Mouse (Mus musculus) heart, adult 2 months (tissue): Measurements from ENCODE around the gene Anks1b. TPM values are rescaled to one million over a fixed set of nuclear protein-coding genes. Genes with fewer than 3 reads are reported as not detected.

ENCODE experiments used
- DNase-seq, 2 experiments: peaks; one replicate each; pipeline ENCODE4 v3.0.0; 2021
- H3K27ac ChIP-seq: fragments of 200-600 bp; 2 replicates; pipeline ENCODE4 v1.8.1; 2022
- H3K27me3 ChIP-seq: fragments of 200-500 bp; 2 replicates; pipeline ENCODE4 v1.6.1; 2012; ENCODE audit warnings: mild to moderate bottlenecking, low read length, inconsistent platforms, mixed read lengths; ENCODE audit not compliant: control insufficient read depth, insufficient read depth
- H3K36me3 ChIP-seq: fragments of 200-500 bp; 2 replicates; pipeline ENCODE4 v1.6.1; 2012; ENCODE audit warnings: low read length, inconsistent platforms; ENCODE audit not compliant: control insufficient read depth, insufficient read depth
- H3K4me1 ChIP-seq: fragments of 200-500 bp; 2 replicates; pipeline ENCODE4 v1.6.1; 2011; ENCODE audit warnings: low read length; ENCODE audit not compliant: control insufficient read depth, insufficient read depth
- H3K4me3 ChIP-seq: fragments of 200-600 bp; 2 replicates; pipeline ENCODE4 v1.8.1; 2022
- H3K79me2 ChIP-seq: fragments of 200-500 bp; replicated peaks from 2 replicates; pipeline ENCODE4 v1.6.1; 2012; ENCODE audit warnings: mild to moderate bottlenecking, inconsistent platforms, low read length, moderate library complexity, mixed read lengths; ENCODE audit not compliant: control insufficient read depth, insufficient read depth
- H3K9ac ChIP-seq: fragments of 200-500 bp; 2 replicates; pipeline ENCODE4 v1.6.1; 2012; ENCODE audit warnings: low read depth, mild to moderate bottlenecking, control low read depth, inconsistent platforms, low read length, mixed read lengths
- CTCF ChIP-seq: fragments of 200-600 bp; IDR thresholded peaks from 2 replicates; pipeline ENCODE4 v1.8.1; 2022; ENCODE audit warnings: antibody characterized with exemption, mild to moderate bottlenecking, moderate library complexity
- EP300 ChIP-seq: fragments of 200-500 bp; IDR thresholded peaks from 2 replicates; pipeline ENCODE4 v1.6.1; 2011; ENCODE audit warnings: low read depth, low read length, control low read depth; ENCODE audit not compliant: insufficient read depth
- POLR2A ChIP-seq: fragments of 200-500 bp; IDR thresholded peaks from 2 replicates; pipeline ENCODE4 v1.6.1; 2011; ENCODE audit warnings: mild to moderate bottlenecking, low read depth, low read length, control low read depth; ENCODE audit not compliant: insufficient read depth
- WGBS: fragments of 180-500 bp; shearing (Covaris S2); methylation state at CpG from one replicate; pipeline ENCODE4 v1.1.7; 2018; 5-methylcytosine and 5-hydroxymethylcytosine counted together
- intact Hi-C: fragments of 180-260 bp; cut with DNase I; formaldehyde crosslinking; loops from one replicate; pipeline ENCODE4 v1.15.1; 2025
- polyA plus RNA-seq: library from polyadenylated mRNA; depleted of rRNA; stranded (reverse); fragments of >200 nt; gene quantifications from 2 replicates; pipeline ENCODE4 v1.2.3, GENCODE M21; 2012
- total RNA-seq, 2 experiments: library from RNA; stranded (reverse); gene quantifications; 2 replicates each; pipeline ENCODE4 v1.2.3; 2021

Anks1b gene
- total and polyA plus RNA-seq, 3 experiments, result 0.16 to 0.80 (median 0.52) TPM

GRCm38 (mm10) chr10:89976577-89976976 is 103.3 kb downstream of the Anks1b start:
- Histone ChIP-seq H3K4me3 (no peak overlapping the region), H3K9ac (no peak overlapping the region), H3K4me1 (no peaks in the 10 kb centered on the region), H3K27ac (no peak overlapping the region), H3K27me3 (no peaks in the 10 kb centered on the region), H3K79me2 (no peaks in the 10 kb centered on the region), H3K36me3 (no peaks in the 10 kb centered on the region)
- no peak for DNase-seq
- intact Hi-C loops, result no loop called here
- WGBS, result 87% methylated on average over 3 of the region's 3 CpGs
- TF ChIP-seq CTCF (no peak), EP300 (no peak), POLR2A (no peak)

DNA sequence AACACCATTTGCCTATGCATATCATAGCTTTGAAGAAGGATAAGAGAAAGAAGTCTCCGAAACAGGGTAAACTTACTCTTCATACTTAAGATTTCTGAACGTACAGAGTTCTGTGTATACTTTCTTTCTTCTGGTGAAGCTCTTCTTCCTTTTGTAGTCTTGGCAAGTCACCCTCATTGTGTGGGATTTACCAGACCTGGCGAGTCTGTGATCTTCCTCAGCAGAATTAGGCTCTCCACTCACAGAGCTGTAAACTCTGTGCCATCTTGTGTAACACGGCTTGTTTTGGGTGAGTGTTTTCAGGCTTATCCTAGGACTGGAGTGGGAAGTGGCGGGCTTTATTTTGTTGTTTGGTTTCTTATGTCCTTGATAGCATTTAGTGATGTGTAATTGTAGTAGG is 120.9 kb downstream of the Anks1b start:
- Histone ChIP-seq H3K9ac (no peak overlapping the region), H3K36me3 (no peaks in the 10 kb centered on the region), H3K27ac (no peak overlapping the region), H3K4me3 (no peak overlapping the region), H3K27me3 (no peaks in the 10 kb centered on the region), H3K79me2 (no peaks in the 10 kb centered on the region), H3K4me1 (no peaks in the 10 kb centered on the region)
- DNase-seq, result no peak
- WGBS, result 80% methylated on average over 5 of the region's 5 CpGs
- TF ChIP-seq EP300, result no peak
- TF ChIP-seq CTCF, result no peak
- no peak for TF ChIP-seq POLR2A
- intact Hi-C loops, result no loop called here

DNA sequence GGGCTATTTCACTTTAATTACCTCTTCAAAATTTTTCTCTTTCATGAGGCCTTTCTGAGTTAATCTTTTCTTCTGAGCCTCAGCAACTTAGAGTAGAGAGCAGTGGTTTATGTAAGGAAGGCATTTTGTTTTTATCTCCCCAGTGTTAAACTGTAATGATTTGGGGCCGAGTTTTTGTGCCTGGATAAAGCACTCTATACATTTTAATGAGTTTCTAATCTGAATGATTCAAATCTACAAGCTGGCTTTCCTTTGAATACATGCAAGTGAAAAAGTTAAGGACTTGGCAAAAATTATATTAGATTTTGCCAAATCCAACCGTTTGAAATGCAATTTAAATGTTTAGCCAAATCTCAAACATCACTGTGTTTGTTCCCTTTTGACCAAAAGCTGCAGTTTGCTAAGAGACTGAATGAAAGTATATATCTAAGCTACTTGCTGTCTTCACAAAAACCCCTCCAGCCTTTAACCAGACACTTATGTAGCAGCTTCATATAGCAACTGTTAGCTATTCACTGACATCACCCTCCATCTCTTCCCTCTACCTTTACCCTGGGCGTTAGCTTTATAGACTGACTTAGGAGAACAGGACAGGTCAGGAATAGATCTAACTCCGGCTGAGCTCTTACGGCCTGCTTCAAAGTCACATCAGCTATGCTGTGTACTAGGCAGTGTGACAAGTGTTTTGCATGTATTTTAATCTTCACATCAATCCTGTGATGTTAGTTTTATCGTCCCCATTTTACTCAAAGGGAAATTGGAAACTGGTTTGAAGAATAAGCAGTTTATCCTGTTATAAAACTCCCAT is 122.5 kb downstream of the Anks1b start:
- Histone ChIP-seq H3K36me3 (no peaks in the 10 kb centered on the region), H3K27me3 (no peaks in the 10 kb centered on the region), H3K4me3 (no peak overlapping the region), H3K9ac (no peak overlapping the region), H3K27ac (no peak overlapping the region), H3K4me1 (no peaks in the 10 kb centered on the region), H3K79me2 (no peaks in the 10 kb centered on the region)
- TF ChIP-seq POLR2A (no peak), EP300 (no peak), CTCF (no peak)
- DNase-seq, result no peak
- intact Hi-C loops, result no loop called here
- WGBS, result 61% methylated on average over 6 of the region's 6 CpGs

DNA sequence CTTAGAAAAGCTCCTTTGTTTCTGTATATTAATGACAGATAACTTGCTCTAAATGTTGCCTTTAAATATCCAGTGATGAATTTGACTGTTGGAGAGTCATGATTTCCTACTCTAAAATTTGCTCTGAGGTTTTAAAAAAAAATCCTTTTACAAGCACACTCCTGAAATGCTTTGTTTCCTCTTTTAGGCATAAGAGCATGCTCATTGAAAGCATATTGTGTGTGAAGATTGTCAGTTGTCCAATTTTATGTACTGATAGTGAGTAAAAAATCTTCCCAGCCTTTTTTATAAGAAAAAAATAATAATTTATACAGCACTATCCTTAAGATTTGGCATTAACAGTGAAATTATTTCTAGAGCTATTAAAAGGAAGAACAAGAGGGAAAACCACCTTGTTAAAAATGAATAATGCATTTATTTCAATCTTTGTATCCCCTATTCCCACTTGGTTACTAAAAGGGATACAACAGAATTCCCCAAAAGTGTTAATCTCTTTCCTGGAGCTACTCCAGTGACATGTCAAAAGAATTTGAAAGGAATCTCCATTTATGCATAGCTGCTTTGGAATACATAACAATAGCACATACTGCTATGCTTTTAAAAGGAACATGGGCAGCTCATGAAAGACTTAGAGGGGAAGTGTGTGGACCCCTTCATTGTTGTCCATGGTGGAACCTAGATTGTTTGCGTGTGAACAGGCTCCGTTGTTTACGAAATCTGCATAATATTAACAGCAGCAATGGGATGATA is 130.8 kb downstream of the Anks1b start:
- H3K27me3 ChIP-seq, result no peaks in the 10 kb centered on the region
- intact Hi-C loops, result no loop called here
- WGBS, result 83% methylated on average over 3 of the region's 3 CpGs
- no peaks in the 10 kb centered on the region for H3K79me2 ChIP-seq
- no peak overlapping the region for H3K27ac ChIP-seq
- no peaks in the 10 kb centered on the region for H3K4me1 ChIP-seq
- H3K4me3 ChIP-seq, result no peak overlapping the region
- no peak overlapping the region for H3K9ac ChIP-seq
- no peak for TF ChIP-seq CTCF
- no peak for TF ChIP-seq POLR2A
- TF ChIP-seq EP300, result no peak
- H3K36me3 ChIP-seq, result no peaks in the 10 kb centered on the region
- no peak for DNase-seq

DNA sequence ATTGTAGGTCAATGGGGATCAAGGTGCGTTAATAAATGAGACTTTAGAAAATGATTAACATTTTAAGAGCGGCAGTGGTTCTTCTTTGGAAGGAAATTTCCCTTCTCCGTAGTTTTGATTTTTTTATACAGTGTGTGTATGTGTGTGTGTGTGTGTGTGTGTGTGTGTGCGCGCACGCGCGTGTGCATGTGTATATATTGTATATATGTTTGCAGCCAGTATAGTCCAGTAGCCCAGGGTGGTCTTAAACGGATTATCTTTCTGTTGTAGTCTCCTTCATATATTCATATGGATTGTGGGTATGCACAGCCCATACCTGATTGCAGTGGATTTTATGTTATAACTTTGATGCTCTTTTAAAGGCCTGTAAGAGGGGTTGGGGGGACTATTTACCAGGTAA is 131.6 kb downstream of the Anks1b start:
- Histone ChIP-seq H3K9ac (no peak overlapping the region), H3K36me3 (no peaks in the 10 kb centered on the region), H3K79me2 (no peaks in the 10 kb centered on the region), H3K27me3 (no peaks in the 10 kb centered on the region), H3K4me3 (no peak overlapping the region), H3K4me1 (no peaks in the 10 kb centered on the region), H3K27ac (no peak overlapping the region)
- no peak for TF ChIP-seq CTCF
- TF ChIP-seq EP300, result no peak
- TF ChIP-seq POLR2A, result no peak
- intact Hi-C loops, result no loop called here
- 91% methylated on average over 9 of the region's 9 CpGs for WGBS
- DNase-seq, result no peak

- DNase-seq, result no peak
- intact Hi-C loops, result no loop called here
These were observed 159.7 kb downstream of the Anks1b start for GRCm38 (mm10) chr10:90033037-90033436.

More at GRCm38 (mm10) chr10:90033037-90033436, 159.7 kb downstream of the Anks1b start:
- no peaks in the 10 kb centered on the region for H3K4me1 ChIP-seq
- H3K9ac ChIP-seq, result no peak overlapping the region
- no peak overlapping the region for H3K27ac ChIP-seq
- H3K79me2 ChIP-seq, result no peaks in the 10 kb centered on the region
- TF ChIP-seq EP300, result no peak
- no peak for TF ChIP-seq POLR2A
- TF ChIP-seq CTCF, result no peak
- H3K27me3 ChIP-seq, result no peaks in the 10 kb centered on the region
- WGBS, result 82% methylated on average over 14 of the region's 14 CpGs
- no peaks in the 10 kb centered on the region for H3K36me3 ChIP-seq
- H3K4me3 ChIP-seq, result no peak overlapping the region
